Mouse (Mus musculus) olfactory bulb, adult 2 months (tissue): Measurements from ENCODE around the gene Fam78b.

Experiments used
- CTCF ChIP-seq: fragments of 200-500 bp; IDR thresholded peaks from 2 replicates; pipeline ENCODE4 v1.5.1; 2012; ENCODE audit warnings: low read depth, mild to moderate bottlenecking, low read length, moderate library complexity; ENCODE audit not compliant: insufficient read depth
- POLR2A ChIP-seq: fragments of 200-500 bp; IDR thresholded peaks from 2 replicates; pipeline ENCODE4 v1.6.1; 2012; ENCODE audit warnings: mild to moderate bottlenecking, low read depth, low read length, moderate library complexity; ENCODE audit not compliant: insufficient read depth

DNA sequence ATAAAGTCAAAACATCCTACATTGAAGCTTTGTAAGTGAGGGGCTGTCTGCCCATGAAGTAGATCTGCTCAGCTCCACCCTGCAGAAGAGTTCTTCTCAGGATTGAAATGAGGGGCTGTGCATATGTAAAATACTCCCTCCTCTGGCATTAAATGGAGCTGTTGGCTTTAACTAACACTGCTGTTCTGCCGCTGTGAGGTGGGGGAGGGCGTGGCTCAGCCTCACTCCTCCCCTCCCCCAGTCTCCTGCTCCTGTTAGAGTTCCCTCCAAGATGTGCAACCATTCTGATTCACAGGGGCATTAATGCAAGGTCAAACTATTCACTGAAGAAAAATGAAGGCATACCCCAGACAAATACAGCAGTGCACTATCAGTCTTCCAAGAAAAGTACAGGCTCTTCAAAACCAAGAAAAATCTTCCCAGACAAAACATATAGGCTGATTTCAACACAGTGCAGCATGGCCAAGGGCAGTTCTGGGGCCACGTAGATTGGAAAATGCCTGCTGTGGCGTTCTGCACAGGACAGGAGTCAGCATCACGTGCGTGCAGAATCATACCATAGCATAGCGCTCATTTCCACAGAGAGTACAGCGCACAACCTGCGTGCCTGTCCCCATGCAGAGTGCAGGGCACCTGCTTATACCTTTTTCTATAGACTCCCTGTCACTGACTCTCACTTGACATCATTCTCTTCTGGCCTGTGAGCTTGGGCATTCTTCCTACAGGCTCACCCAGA, 58.5 kb downstream of the Fam78b start:
- TF ChIP-seq CTCF (no peak), POLR2A (no peak)
